Mouse (Mus musculus): Measurements from ENCODE around the gene Tle4. TPM values are rescaled to one million over a fixed set of nuclear protein-coding genes. Genes with fewer than 3 reads are reported as not detected.

Tle4 gene
- total RNA-seq, 2 experiments from 2014 or later, result 8.7 to 9.2 TPM

DNA sequence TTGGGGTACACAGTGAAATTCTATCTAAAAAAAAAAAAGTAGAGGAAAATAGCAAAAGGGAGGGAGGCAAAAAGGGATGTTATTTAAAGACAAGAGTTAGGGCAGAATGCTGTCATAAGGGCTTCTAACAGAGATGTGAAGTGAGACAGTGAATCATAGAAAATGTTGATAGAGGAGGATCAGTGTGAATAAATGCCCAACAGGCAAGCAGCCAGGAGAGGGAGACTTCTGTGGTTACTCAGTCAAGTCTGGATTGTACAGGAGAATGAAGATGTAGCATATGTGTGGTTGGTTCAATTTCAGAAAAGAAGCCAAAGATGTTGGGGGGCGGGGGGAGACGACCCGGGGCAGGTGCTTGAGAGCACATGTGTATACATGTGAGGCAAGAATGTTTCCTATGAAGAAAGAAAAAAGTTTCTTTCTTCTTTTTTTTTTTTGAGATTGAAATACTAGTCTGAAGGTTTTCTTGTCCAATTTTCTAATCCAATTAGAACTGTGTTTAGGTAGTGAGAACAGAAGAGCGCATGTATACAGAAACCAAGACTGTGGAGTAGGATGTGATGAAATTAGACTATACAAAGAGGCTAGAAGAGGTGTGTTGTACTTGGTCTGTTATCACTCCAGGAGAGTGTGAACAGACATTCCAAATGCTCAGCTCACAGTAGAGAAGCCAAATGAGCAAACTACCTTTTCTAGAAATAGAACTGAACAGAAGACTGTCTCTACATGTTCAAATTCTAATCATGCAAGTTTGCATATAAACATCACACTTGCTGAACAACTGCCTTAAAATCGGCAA lies 134.4 kb downstream of the Tle4 start:
- no peak for DNase-seq

- DNase-seq, result no peak
Measured at GRCm38 (mm10) chr19:14453486-14453885, 144.4 kb downstream of the Tle4 start.

DNA sequence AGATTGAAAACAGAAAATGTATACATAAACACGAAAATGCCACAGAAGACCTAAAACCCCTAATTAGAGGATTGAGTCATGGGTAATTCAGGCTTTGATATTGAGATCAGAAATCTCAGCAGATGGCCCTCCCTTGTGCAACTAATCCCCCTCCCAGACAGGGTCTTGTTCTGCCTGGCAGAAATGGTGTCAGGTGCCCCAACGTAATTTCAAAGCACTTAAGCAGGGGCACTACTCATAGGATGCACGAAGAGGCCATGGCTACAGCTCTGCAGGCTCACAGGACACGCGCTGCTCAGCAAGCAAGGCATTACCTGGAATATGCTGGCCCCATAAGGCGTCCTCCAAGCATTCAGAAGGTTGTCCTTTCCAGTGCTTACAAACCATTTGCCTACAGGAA lies 146.5 kb downstream of the Tle4 start:
- no peak for DNase-seq

DNA sequence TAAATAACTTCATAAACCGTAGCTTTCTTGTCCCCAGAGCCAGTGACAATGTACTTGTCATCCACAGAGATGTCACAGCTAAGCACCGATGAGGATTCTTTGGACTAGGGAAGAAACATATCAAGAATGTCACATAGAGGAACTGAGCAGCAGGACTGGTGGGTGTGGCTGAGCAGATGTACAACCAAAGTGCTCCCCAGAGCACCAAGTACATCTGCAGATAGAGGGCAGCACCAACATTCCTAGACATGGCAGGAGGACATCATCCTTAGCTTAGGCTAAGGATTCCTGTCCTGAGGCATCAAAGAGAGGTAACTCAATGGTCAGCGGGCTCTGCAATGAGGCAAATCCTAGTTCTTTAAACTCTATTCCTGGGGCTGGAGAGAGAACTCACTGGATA lies 148.1 kb downstream of the Tle4 start:
- DNase-seq, result peak; percentile 26 to 40

- DNase-seq, result no peak
Measured at GRCm38 (mm10) chr19:14448586-14448985, 149.3 kb downstream of the Tle4 start.

- no peak for DNase-seq
Measured at GRCm38 (mm10) chr19:14447474-14447873, 150.4 kb downstream of the Tle4 start.

DNA sequence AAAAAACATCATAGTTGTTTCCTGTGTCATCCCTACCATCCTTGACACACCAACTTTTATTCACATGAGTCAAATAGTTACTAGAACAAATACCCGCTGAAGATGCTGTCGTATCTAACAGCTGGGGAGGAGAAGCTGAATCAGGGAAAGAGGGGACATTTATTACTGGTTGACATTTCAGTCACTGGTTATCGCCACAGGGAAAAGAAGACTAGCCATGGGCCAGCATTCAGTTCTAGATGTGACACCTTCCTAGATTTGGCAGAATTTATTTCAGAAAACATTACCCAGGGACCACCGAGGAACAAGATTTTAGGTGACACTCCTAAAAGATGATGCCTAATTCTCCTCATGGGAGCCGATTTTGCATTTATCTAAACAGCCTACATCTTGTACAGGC lies 156.0 kb downstream of the Tle4 start:
- no peak for DNase-seq

DNA sequence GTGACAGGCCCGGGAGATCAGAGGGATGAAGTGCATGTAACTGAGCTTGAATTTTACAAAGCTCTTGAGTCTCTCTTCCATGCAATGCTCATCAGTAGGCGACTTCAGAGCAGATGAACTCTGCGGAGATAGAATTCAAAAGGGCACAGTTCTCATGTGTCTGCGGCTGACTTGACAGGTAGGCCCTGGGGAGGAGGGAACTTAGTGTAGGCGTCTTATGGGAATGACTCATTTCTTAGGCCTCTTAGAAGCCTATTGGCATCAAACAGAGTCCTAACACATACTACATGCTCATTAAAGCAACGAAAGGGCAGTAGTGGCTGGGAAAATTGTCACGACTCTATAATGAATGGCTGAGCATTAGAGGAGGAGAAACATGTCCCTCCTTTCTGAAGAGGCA lies 160.6 kb downstream of the Tle4 start:
- DNase-seq, result no peak

DNA sequence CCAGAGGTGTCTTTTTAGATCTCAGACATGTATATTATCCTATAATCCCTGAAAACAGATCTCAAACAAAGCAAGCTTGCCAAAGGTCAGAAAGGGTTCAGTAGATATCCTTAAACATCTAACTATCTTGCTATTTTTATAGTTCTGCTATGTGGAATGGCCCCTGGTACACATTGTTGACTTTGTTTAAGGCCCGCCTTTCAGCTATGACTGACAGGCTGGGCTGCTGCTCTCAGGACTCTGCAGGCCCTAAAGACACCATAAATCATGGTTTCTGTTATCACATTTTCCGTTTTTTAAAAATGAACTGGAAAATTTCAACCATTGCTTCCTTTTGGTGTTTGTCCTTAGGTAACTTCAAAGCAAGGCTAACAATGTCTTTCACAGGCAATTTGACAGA lies 161.3 kb downstream of the Tle4 start:
- no peak for DNase-seq

- DNase-seq, result no peak
Measured at GRCm38 (mm10) chr19:14435681-14436376, 162.0 kb downstream of the Tle4 start.

- no peak for DNase-seq
Measured at GRCm38 (mm10) chr19:14433900-14434299, 164.0 kb downstream of the Tle4 start.

GRCm38 (mm10) chr19:14432436-14432835 lies 165.4 kb downstream of the Tle4 start:
- no peak for DNase-seq

DNA sequence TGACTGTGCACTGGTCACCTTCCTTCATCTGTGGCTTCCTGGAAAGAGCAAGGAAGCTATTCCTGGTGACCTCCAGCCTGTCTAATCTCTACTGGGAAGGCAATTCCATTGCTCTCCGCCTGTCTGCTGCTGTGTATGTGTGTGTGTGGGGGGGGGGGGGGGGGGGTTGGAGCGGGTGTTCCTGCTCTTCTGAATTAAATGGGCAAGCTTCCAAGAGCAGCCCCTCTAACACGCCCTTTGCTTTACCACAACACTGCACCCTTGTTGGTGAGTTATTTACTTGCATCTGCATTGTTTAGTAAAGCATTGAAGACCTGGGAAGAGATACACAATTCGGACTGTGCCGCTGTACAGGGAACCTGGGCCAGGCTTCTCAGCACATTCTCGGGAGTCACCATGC lies 170.9 kb downstream of the Tle4 start:
- no peak for DNase-seq

- DNase-seq, result no peak
Measured at GRCm38 (mm10) chr19:14426244-14426868, 171.5 kb downstream of the Tle4 start.

GRCm38 (mm10) chr19:14425122-14425521 lies 172.7 kb downstream of the Tle4 start:
- no peak for DNase-seq

DNA sequence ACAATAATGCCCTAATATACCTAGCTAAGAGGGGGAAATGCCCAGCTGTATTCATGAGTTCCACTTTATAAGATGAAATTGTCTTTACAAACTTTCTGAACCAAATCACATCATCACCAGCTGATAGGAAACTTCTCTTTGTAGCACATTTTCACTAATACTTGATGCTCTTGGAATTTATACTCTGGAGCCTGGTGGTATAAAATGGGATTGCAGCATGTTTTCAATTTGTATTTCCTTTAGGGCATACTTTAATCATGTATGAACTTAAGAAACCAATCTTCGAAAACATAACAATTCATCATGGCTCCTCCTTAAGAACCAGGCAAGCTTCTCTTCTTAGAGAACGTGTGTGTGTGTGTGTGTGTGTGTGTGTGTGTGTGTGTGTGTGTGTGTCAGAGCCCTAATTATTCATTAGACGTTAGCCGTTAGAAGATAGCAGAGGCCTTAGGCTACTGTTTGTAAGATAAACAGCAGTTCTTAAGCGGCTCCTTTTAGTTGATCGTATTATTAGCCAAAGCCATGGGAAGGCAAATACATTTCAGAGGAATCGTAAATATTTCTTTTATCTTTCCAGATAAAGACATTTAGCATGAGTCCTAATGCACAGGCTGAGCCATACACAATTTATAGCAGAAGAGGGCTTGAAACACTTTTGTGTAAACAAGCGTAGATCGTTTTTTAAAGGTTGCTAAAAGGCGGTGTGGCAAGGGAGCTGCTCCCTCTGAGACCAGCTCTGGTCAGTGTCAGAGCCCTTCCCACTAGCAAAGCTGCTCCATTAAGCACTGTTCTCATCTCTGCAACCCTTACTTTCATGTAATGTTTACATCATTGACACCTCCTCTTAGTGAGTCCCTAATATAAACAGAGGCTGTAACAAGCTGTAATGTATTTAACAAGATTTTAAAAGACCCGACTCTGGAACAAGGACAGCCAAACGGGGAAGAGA lies 173.6 kb downstream of the Tle4 start:
- no peak for DNase-seq

DNA sequence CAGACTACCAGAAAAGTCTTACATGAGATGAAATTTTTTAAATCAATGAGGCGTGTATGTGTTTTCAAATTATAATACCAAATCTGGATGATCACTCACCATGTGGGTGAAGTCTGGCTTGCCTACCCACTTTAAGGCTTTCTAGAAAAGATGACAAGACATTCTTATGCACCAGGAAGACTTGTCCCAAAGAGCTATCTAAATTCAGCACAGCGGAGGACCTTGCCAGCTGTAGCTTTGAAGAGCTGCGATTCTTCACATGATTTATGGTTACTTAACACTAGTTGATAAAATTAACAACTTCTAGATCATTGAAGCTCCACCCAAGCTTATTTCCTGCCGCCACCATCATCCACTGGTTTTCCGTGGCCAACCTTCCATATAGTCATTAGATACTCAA lies 176.2 kb downstream of the Tle4 start:
- DNase-seq, result no peak

- no peak for DNase-seq
Measured at GRCm38 (mm10) chr19:14419886-14420285, 178.0 kb downstream of the Tle4 start.

DNA sequence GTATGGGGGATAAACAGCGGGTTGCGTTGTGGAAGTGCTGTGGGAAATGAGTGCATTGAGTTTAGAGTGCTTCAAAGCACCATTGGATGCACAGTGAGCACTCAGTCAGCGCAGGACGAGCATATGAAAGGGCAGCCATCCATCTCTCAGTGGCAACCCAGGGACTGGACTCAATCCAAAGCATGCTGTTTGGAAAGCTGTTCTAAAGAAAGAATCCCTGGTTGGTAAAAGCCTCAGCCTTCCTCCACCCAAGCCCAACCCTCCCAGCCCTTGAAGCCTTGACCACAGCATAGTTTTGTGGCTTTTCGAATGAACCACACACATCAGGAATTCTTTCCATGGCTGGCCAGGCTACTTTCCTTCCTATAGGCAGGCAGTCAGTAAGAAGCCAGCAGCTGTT lies 181.0 kb downstream of the Tle4 start:
- peak in 1 of 2 experiments; percentile 6 for DNase-seq

DNA sequence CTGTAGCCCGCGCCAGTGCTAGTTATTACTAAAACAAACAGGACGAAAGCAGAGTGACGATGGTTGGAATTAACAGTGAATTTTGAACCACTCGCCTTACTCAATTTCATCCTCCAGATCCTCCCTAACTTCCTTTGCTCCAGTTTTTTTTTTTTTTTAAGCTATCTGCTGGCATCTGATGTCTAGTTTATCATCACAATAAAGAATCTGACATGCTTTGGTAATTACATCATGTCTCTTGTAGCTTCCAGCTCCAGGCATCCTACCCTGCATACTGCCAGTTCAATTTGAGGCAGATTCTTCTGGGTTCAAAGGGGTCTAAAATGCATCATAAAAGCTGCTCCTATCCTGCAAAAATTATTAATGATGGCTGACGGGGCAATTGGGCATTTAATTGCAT lies 181.9 kb downstream of the Tle4 start:
- no peak for DNase-seq

DNA sequence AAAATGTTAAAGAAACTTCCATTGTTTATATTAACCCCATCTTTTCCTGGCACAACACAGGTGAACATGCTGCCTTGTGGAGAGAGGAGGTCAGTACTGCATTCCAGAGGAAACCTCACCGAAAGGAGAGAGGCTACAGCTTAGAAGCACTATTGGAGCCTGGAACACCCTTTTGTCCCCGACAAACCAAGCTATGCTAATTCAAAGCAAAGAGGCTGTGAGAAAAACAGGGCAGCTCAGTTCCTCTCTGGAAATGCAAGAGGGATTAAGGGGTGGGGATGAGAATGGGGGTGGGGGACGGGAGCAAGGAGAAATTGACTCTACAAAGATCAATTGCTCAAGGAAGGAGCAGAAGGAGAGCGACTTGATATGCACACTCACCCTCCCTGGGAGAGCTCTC lies 182.9 kb downstream of the Tle4 start:
- DNase-seq, result no peak

DNA sequence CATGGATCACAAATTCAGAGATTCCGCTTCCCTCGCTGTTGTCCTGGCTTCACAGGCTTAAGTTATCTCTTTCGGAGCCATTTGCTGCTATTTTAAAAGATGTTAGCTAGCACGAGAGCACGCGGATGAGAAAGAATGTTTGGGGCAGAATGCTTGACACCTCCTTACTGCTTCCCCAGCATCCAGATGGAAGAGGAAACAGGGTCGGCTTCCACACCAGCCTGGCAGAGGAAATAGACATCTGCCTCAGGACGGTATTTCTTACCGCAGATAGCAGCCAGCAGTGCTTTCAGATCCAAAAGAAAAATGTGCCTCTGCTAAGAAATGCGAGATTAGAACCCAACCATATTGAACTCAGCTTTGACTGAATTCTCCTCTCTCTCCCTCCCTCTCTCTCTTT lies 191.2 kb downstream of the Tle4 start:
- no peak for DNase-seq

All from heart, adult 18-20 months (tissue).